Mouse (Mus musculus) kidney, adult 2 months (tissue): ENCODE measurements around the gene Fam19a5.

Experiments used
- CTCF ChIP-seq: fragments of 200-500 bp; conservative IDR thresholded peaks from 2 replicates; pipeline ENCODE4 v1.5.1; 2011; ENCODE audit warnings: low read depth, mild to moderate bottlenecking, control low read depth, low read length, moderate library complexity, mixed read lengths; ENCODE audit not compliant: insufficient read depth, insufficient read length
- POLR2A ChIP-seq: fragments of 200-500 bp; IDR thresholded peaks from one replicate; pipeline ENCODE4 v1.6.1; 2011; ENCODE audit warnings: low read depth, low read length, control low read depth

DNA sequence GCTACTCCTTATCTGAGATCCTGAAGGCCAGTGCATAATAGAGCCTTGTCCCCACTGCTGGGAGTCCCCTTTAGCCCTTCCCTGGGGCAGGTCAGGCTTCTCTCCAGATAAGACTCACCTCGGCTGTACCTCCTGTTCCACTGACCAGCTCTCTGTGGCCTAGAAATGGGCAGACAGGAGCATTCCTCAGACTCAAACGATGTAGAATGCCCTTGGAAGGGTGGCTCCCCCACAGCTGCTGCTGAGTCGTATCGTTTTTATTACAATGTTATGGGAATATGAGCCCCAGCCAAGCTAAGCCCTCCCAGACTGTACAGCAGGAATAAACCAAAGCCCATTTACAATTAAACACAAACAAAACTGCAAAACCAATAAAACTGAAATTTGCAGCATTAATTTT, 167.7 kb downstream of the Fam19a5 start:
- TF ChIP-seq POLR2A (no peak), CTCF (no peak)
